Mouse (Mus musculus) kidney, adult 11 months (tissue): ENCODE data around the gene Acsl6.
"Not testable (repeated sequence)": the region's sequence is repeated elsewhere in the genome, so short reads cannot be mapped to it uniquely, and the experiment has no call there.

Experiments used
- DNase-seq: peaks from one replicate; pipeline ENCODE4 v3.0.0; 2022

Acsl6 gene

GRCm38 (mm10) chr11:54303728-54304470, at the start of gene Acsl6:
Acsl6 (plus strand) TSS chr11:54303798.
- DNase-seq = no peak

- DNase-seq = no peak
These were observed 49.5 kb upstream of the Acsl6 start for GRCm38 (mm10) chr11:54254114-54254513.

- DNase-seq = peak; percentile 46
These were observed 46.8 kb upstream of the Acsl6 start for GRCm38 (mm10) chr11:54256624-54257376.

GRCm38 (mm10) chr11:54263405-54264031, 40.1 kb upstream of the Acsl6 start:
- no peak for DNase-seq

- DNase-seq = no peak
These were observed 39.1 kb upstream of the Acsl6 start for GRCm38 (mm10) chr11:54264542-54264941.

GRCm38 (mm10) chr11:54267177-54267576, 36.4 kb upstream of the Acsl6 start, which contains the start of gene Il3:
Il3 (minus strand) TSS chr11:54267277.
- no peak for DNase-seq

GRCm38 (mm10) chr11:54269191-54269896, 34.3 kb upstream of the Acsl6 start:
- no peak for DNase-seq

GRCm38 (mm10) chr11:54271437-54271949, 32.1 kb upstream of the Acsl6 start:
- DNase-seq = no peak

GRCm38 (mm10) chr11:54287821-54288453, 15.7 kb upstream of the Acsl6 start:
- no peak for DNase-seq

- DNase-seq = no peak
These were observed 11.4 kb upstream of the Acsl6 start for GRCm38 (mm10) chr11:54292163-54292562.

GRCm38 (mm10) chr11:54293980-54294807, 9.4 kb upstream of the Acsl6 start:
- DNase-seq = no peak

GRCm38 (mm10) chr11:54295971-54296370, 7.6 kb upstream of the Acsl6 start:
- no peak for DNase-seq

GRCm38 (mm10) chr11:54296734-54297133, 6.9 kb upstream of the Acsl6 start:
- DNase-seq = no peak

GRCm38 (mm10) chr11:54297471-54297870, 6.1 kb upstream of the Acsl6 start:
- DNase-seq = not testable (repeated sequence)

GRCm38 (mm10) chr11:54298777-54299176, 4.8 kb upstream of the Acsl6 start:
- DNase-seq = no peak

GRCm38 (mm10) chr11:54301994-54302393, 1.6 kb upstream of the Acsl6 start:
- DNase-seq = no peak

GRCm38 (mm10) chr11:54302606-54303005, 992 bp upstream of the Acsl6 start:
- no peak for DNase-seq

- DNase-seq = no peak
These were observed 396 bp upstream of the Acsl6 start for GRCm38 (mm10) chr11:54303076-54303727.

- no peak for DNase-seq
These were observed 874 bp downstream of the Acsl6 start for GRCm38 (mm10) chr11:54304471-54304873.

GRCm38 (mm10) chr11:54305331-54305730, 1.7 kb downstream of the Acsl6 start:
- no peak for DNase-seq
